Comparison of ENCODE assay signal across 12 mouse cellular contexts in genomic region chr3:141491951-141492310, GRCm38 (mm10). TPM values are rescaled to one million over a fixed set of nuclear protein-coding genes. Genes with fewer than 3 reads are reported as not detected.
DNase-seq lines count a peak whose midpoint lies in the region; ATAC-seq lines count a peak whose summit lies in the region.
"Had no signal": no experiment of that assay in that cellular context is flagged by ENCODE, and none has a peak within 500 bp of the region (broad histone marks: within the 10 kb centered on the region; RNA-seq: fewer than 3 reads in every experiment).

No protein-coding gene starts in this region.

- H3K27me3 ChIP-seq in lung, embryonic 16.5 days (ENCODE audit: control insufficient read depth, insufficient read depth, low read depth, low read length), result no peaks in the 10 kb centered on the region
- no peaks in the 10 kb centered on the region for H3K27me3 ChIP-seq in kidney, embryonic 15.5 days
- no peaks in the 10 kb centered on the region for H3K27me3 ChIP-seq in stomach, embryonic 16.5 days (ENCODE audit: control insufficient read depth, insufficient read depth, low read length)
- no peaks in the 10 kb centered on the region for H3K27me3 ChIP-seq in midbrain, embryonic 16.5 days (ENCODE audit: control insufficient read depth, insufficient read depth, low read depth, low read length)

- no peaks in the 10 kb centered on the region for H3K36me3 ChIP-seq in lung, embryonic 16.5 days (ENCODE audit: control insufficient read depth, insufficient read depth, low read length)
- H3K36me3 ChIP-seq in kidney, embryonic 15.5 days, result no peaks in the 10 kb centered on the region
- no peaks in the 10 kb centered on the region for H3K36me3 ChIP-seq in stomach, embryonic 16.5 days (ENCODE audit: control insufficient read depth, insufficient read depth, low read length)
- no peaks in the 10 kb centered on the region for H3K36me3 ChIP-seq in midbrain, embryonic 16.5 days (ENCODE audit: control insufficient read depth, insufficient read depth, low read length)

- peaks cover 7% of the 10 kb centered on the region; the same call in 1 of the 2 replicates for H3K4me1 ChIP-seq in lung, embryonic 16.5 days (replicated peaks; ENCODE audit: control insufficient read depth, insufficient read depth, low read length)
- H3K4me1 ChIP-seq in kidney, embryonic 15.5 days, result peaks cover 29% of the 10 kb centered on the region
- H3K4me1 ChIP-seq in stomach, embryonic 16.5 days (ENCODE audit: control insufficient read depth, insufficient read depth, low read length), result 0 out of 2 replicates have a peak, but pooled peaks cover 3% of the 10 kb centered on the region
- no peaks in the 10 kb centered on the region for H3K4me1 ChIP-seq in midbrain, embryonic 16.5 days (ENCODE audit: control insufficient read depth, insufficient read depth, low read length)

- peak; percentile 51 for DNase-seq in adrenal gland, postnatal 10 days
- no peak for DNase-seq in adrenal gland, adult 8-10 months
- no peak for DNase-seq in lung, postnatal 36 days
- no peak for DNase-seq in right cerebral cortex, postnatal 10 days (ENCODE audit: low spot score in 2 of 2)
- DNase-seq: cerebellum, adult 9-11 months; forebrain, postnatal 0 days; right cerebral cortex, postnatal 14 days had no signal

- H3K9me3 ChIP-seq in lung, embryonic 16.5 days (ENCODE audit: control insufficient read depth, low read length), result no peaks in the 10 kb centered on the region
- no peaks in the 10 kb centered on the region for H3K9me3 ChIP-seq in kidney, embryonic 15.5 days (replicated peaks)
- no peaks in the 10 kb centered on the region for H3K9me3 ChIP-seq in stomach, embryonic 16.5 days (replicated peaks; ENCODE audit: control insufficient read depth, low read length)
- H3K9me3 ChIP-seq in midbrain, embryonic 16.5 days (replicated peaks; ENCODE audit: control insufficient read depth, low read length, poor library complexity, severe bottlenecking), result no peaks in the 10 kb centered on the region

- peak overlapping the region; percentile 78 for H3K27ac ChIP-seq in lung, embryonic 16.5 days (ENCODE audit: low read length)
- H3K27ac ChIP-seq in kidney, embryonic 15.5 days, result peak overlapping the region; percentile 88
- H3K27ac ChIP-seq in stomach, embryonic 16.5 days (ENCODE audit: low read length), result peak overlapping the region; percentile 39; the same call in 1 of the 2 replicates
- no peak overlapping the region for H3K27ac ChIP-seq in midbrain, embryonic 16.5 days (ENCODE audit: low read length)

- H3K4me2 ChIP-seq in lung, embryonic 16.5 days (ENCODE audit: low read depth, low read length), result peak overlapping the region; percentile 39
- peak overlapping the region; percentile 44 for H3K4me2 ChIP-seq in kidney, embryonic 15.5 days
- no peak overlapping the region for H3K4me2 ChIP-seq in stomach, embryonic 16.5 days (ENCODE audit: low read depth, low read length)
- H3K4me2 ChIP-seq in midbrain, embryonic 16.5 days (ENCODE audit: low read length), result no peak overlapping the region
- H3K4me2 ChIP-seq: hindbrain, embryonic 14.5 days had no signal

- no peak; the same call in 1 of the 2 replicates for ATAC-seq in lung, embryonic 16.5 days (ENCODE audit: low read depth)
- peak; percentile 26; the same call in 1 of the 2 replicates for ATAC-seq in kidney, embryonic 15.5 days (replicated peaks; ENCODE audit: low FRiP score)
- ATAC-seq in stomach, embryonic 16.5 days (ENCODE audit: insufficient read depth, low FRiP score), result no peak
- no peak for ATAC-seq in midbrain, embryonic 16.5 days
- ATAC-seq: forebrain, postnatal 0 days had no signal

- no peak overlapping the region for H3K9ac ChIP-seq in lung, embryonic 16.5 days (ENCODE audit: low read length)
- H3K9ac ChIP-seq in kidney, embryonic 15.5 days, result no peak overlapping the region
- H3K9ac ChIP-seq in stomach, embryonic 16.5 days (ENCODE audit: low read length), result no peak overlapping the region
- H3K9ac ChIP-seq in midbrain, embryonic 16.5 days (ENCODE audit: low read depth, low read length), result no peak overlapping the region
- H3K9ac ChIP-seq: forebrain, postnatal 0 days; hindbrain, embryonic 14.5 days had no signal

- no peak overlapping the region for H3K4me3 ChIP-seq in lung, embryonic 16.5 days (ENCODE audit: low read length)
- H3K4me3 ChIP-seq in kidney, embryonic 15.5 days (replicated peaks), result no peak overlapping the region
- no peak overlapping the region for H3K4me3 ChIP-seq in stomach, embryonic 16.5 days (replicated peaks; ENCODE audit: low read length)
- H3K4me3 ChIP-seq in midbrain, embryonic 16.5 days (ENCODE audit: low read depth, low read length), result no peak overlapping the region

- 7% methylated on average over 2 of the region's 2 CpGs for WGBS in lung, embryonic 16.5 days
- WGBS in kidney, embryonic 15.5 days, result 3% methylated on average over 2 of the region's 2 CpGs
- WGBS in stomach, embryonic 16.5 days, result 24% methylated on average over 2 of the region's 2 CpGs
- 42% methylated on average over 2 of the region's 2 CpGs for WGBS in midbrain, embryonic 16.5 days

RNA-seq across cellular contexts. Expression of gene Unc5c, which starts 26.9 kb away (rescaled TPM):
- total RNA-seq in adrenal gland, postnatal 10 days (2021), result 1 to 10 TPM; 4.2 to 5.0 TPM
- 10 to 100 TPM in 2 of 4 experiments, 1 to 10 TPM in 2; 8.6 to 14.8 (median 11.3) TPM for total RNA-seq in adrenal gland, adult 8-10 months (2022)
- polyA plus RNA-seq in lung, embryonic 16.5 days (2015; fragmentation: Nextera tagmentation; extraction: Ambion mirVana), result 11.7 and 16.6 TPM in 2 replicates
- 25.6 and 27.5 TPM in 2 replicates for polyA plus RNA-seq in kidney, embryonic 15.5 days (2015; fragmentation: Nextera tagmentation; extraction: Ambion mirVana)
- polyA plus RNA-seq in stomach, embryonic 16.5 days (2015; fragmentation: Nextera tagmentation; extraction: Ambion mirVana), result 3.8 and 4.3 TPM in 2 replicates
- polyA plus RNA-seq in midbrain, embryonic 16.5 days (2015; fragmentation: Nextera tagmentation; extraction: Ambion mirVana), result 10.2 and 12.3 TPM in 2 replicates

Comparison
In these comparisons a context has a peak if more than half of its experiments do, and no peak if none do; other contexts are left out.
1. H3K4me2 ChIP-seq: peak in lung, embryonic 16.5 days (single experiment) and kidney, embryonic 15.5 days (single experiment); none in stomach, embryonic 16.5 days (single experiment) and midbrain, embryonic 16.5 days (single experiment).